Mouse (Mus musculus) ES-E14 (cell line): ENCODE results near the gene Hspa2.

ENCODE experiments used
- MAFK ChIP-seq: IDR thresholded peaks from 2 replicates; pipeline ENCODE4 v1.6.1; 2014; ENCODE audit warnings: mild to moderate bottlenecking, low read depth, low read length, inconsistent platforms; ENCODE audit not compliant: insufficient read depth
- ZC3H11A ChIP-seq: IDR thresholded peaks from 2 replicates; pipeline ENCODE4 v1.6.1; 2012; ENCODE audit warnings: low read depth, mild to moderate bottlenecking, inconsistent platforms, low read length, borderline replicate concordance

DNA sequence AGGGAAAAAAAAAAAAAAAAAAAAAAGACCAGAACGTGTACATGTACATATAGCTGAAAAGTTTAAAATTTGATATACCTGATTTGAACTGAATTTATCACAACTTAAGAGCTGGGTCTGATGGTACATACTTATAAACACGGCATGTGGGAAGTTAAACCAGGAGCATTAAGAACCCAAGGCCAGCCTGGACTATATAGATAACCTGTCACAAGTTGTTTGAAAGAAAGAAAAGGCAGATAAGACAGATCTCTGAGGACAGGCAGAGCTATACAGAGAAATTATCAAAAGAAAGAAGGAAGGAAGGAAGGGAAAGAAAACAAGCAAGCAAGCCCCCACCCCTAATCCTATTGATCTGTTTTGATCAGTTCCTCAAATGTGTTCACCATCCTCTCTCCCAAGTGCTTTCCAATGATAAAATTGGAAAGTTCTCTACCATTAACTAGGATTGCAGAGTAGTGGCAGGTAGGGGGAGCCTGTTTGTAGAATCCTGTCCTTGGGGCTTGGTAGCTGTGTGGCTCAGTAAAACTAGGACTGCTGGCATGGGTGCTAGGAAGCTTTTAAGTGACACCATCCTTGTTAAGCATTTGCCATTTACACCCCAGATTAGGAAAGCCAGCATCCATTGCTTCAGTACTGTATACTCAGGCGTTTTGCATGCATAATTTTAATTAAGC, 12.2 kb upstream of the Hspa2 start:
- no peak for TF ChIP-seq ZC3H11A
- TF ChIP-seq MAFK, result no peak
